In genomic region chr2:33986420-33986819, GRCm38 (mm10) we compare ENCODE assay signal across 8 mouse cellular contexts.
A peak's percentile ranks its signal among the peaks of the same experiment; 100 is the strongest.
DNase-seq lines count a peak whose midpoint lies in the region; ATAC-seq and TF ChIP-seq lines count a peak whose summit lies in the region.

No protein-coding gene starts in this region.

- 0 out of 2 replicates have a peak, but pooled peaks cover 3% of the 10 kb centered on the region for H3K4me1 ChIP-seq in kidney, embryonic 14.5 days (ENCODE audit: control insufficient read depth, insufficient read depth, low read length)
- peaks cover 20% of the 10 kb centered on the region for H3K4me1 ChIP-seq in neural tube, embryonic 15.5 days
- H3K4me1 ChIP-seq in intestine, postnatal 0 days (replicated peaks; ENCODE audit: control insufficient read depth, insufficient read depth, low read length): no peaks in the 10 kb centered on the region

- ATAC-seq in kidney, embryonic 14.5 days (ENCODE audit: low FRiP score, low TSS enrichment): peak; percentile 60; the same call in 1 of the 2 replicates
- ATAC-seq in neural tube, embryonic 15.5 days (ENCODE audit: low FRiP score): peak; percentile 55; the same call in 1 of the 2 replicates
- no peak for ATAC-seq in intestine, postnatal 0 days

- intact Hi-C loops in heart, postnatal 25 days (cut with DNase I): no loop called here

- no peaks in the 10 kb centered on the region for H3K9me3 ChIP-seq in kidney, embryonic 14.5 days (ENCODE audit: control insufficient read depth, low read length)
- no peaks in the 10 kb centered on the region for H3K9me3 ChIP-seq in neural tube, embryonic 15.5 days (replicated peaks)
- no peaks in the 10 kb centered on the region for H3K9me3 ChIP-seq in intestine, postnatal 0 days (ENCODE audit: control insufficient read depth)

- no peak overlapping the region for H3K4me2 ChIP-seq in kidney, embryonic 14.5 days (replicated peaks; ENCODE audit: low read depth, low read length)
- H3K4me2 ChIP-seq in neural tube, embryonic 15.5 days: peak overlapping the region; percentile 41; the same call in 1 of the 2 replicates
- H3K4me2 ChIP-seq in intestine, postnatal 0 days (replicated peaks; ENCODE audit: low read depth): no peak overlapping the region

- H3K27me3 ChIP-seq in kidney, embryonic 14.5 days (ENCODE audit: control insufficient read depth, insufficient read depth, low read length): 0 out of 2 replicates have a peak, but pooled peaks cover 2% of the 10 kb centered on the region
- H3K27me3 ChIP-seq in neural tube, embryonic 15.5 days (replicated peaks): no peaks in the 10 kb centered on the region
- no peaks in the 10 kb centered on the region for H3K27me3 ChIP-seq in intestine, postnatal 0 days (replicated peaks; ENCODE audit: control insufficient read depth, insufficient read depth, low read length)

- TF ChIP-seq CTCF in intestine, postnatal 0 days (IDR thresholded peaks at IDR 0.05; ENCODE audit: low read depth): no peak

- no peaks in the 10 kb centered on the region for H3K36me3 ChIP-seq in kidney, embryonic 14.5 days (ENCODE audit: control insufficient read depth, insufficient read depth, low read length)
- no peaks in the 10 kb centered on the region for H3K36me3 ChIP-seq in neural tube, embryonic 15.5 days
- H3K36me3 ChIP-seq in intestine, postnatal 0 days (ENCODE audit: control insufficient read depth, insufficient read depth): no peaks in the 10 kb centered on the region

- no peak overlapping the region for H3K27ac ChIP-seq in kidney, embryonic 14.5 days (ENCODE audit: low read depth, low read length)
- no peak overlapping the region for H3K27ac ChIP-seq in neural tube, embryonic 15.5 days (replicated peaks)
- no peak overlapping the region for H3K27ac ChIP-seq in intestine, postnatal 0 days (ENCODE audit: low read depth, low read length)

- peak; percentile 4 to 18 for DNase-seq in heart, adult 9 months (ENCODE audit: low spot score in 2 of 2)
- no peak for DNase-seq in heart, postnatal 25 days (ENCODE audit: low spot score)
- DNase-seq in testis, postnatal 10 days (ENCODE audit: low spot score): peak; percentile 42
- DNase-seq in testis, postnatal 14 days (ENCODE audit: low spot score): no peak
- DNase-seq in ovary, postnatal 36 days (ENCODE audit: low spot score): no peak

- H3K9ac ChIP-seq in kidney, embryonic 14.5 days (ENCODE audit: low read depth, low read length): no peak overlapping the region
- H3K9ac ChIP-seq in neural tube, embryonic 15.5 days (replicated peaks): no peak overlapping the region
- no peak overlapping the region for H3K9ac ChIP-seq in intestine, postnatal 0 days (ENCODE audit: low read depth, low read length)

- H3K4me3 ChIP-seq in kidney, embryonic 14.5 days (ENCODE audit: low read length): no peak overlapping the region
- no peak overlapping the region for H3K4me3 ChIP-seq in neural tube, embryonic 15.5 days (replicated peaks)
- no peak overlapping the region for H3K4me3 ChIP-seq in intestine, postnatal 0 days (ENCODE audit: low read depth, low read length)

- WGBS in kidney, embryonic 14.5 days: 19% methylated on average over 4 of the region's 4 CpGs
- 18% methylated on average over 4 of the region's 4 CpGs for WGBS in neural tube, embryonic 15.5 days
- 21% methylated on average over 4 of the region's 4 CpGs for WGBS in intestine, postnatal 0 days

Comparison
In these comparisons a context has a peak if more than half of its experiments do, and no peak if none do; other contexts are left out.
1. DNase-seq: peak in heart, adult 9 months (2 of 2) and testis, postnatal 10 days (single experiment); none in heart, postnatal 25 days (single experiment), testis, postnatal 14 days (single experiment) and ovary, postnatal 36 days (single experiment).